Mouse (Mus musculus) ES-E14 (cell line): ENCODE measurements around the gene Olfml2a. TPM values are rescaled to one million over a fixed set of nuclear protein-coding genes. Genes with fewer than 3 reads are reported as not detected.
A peak's percentile ranks its signal among the peaks of the same experiment; 100 is the strongest.

Experiments used
- DNase-seq: peaks from one replicate; pipeline ENCODE4 v3.0.0-alpha.2; 2013; ENCODE audit warnings: low read depth, low spot score
- H3K27ac ChIP-seq: 2 replicates; pipeline ENCODE4 v1.5.1; 2012; ENCODE audit warnings: low read depth, mild to moderate bottlenecking, low read length, moderate library complexity, mixed read lengths; ENCODE audit not compliant: poor library complexity, insufficient read depth, severe bottlenecking
- H3K36me3 ChIP-seq: 2 replicates; pipeline ENCODE4 v1.6.1; 2012; ENCODE audit warnings: mild to moderate bottlenecking, low read length, moderate library complexity, mixed read lengths; ENCODE audit not compliant: control insufficient read depth, poor library complexity, insufficient read depth, severe bottlenecking
- H3K4me1 ChIP-seq, 2 experiments: fragments of 150-350 bp in 1 of 2; sonication (generic) in 1 of 2; 2 replicates each; pipeline ENCODE4 v1.6.1; 2012; ENCODE audit warnings: low read length in 2 of 2, mild to moderate bottlenecking in 1 of 2, mixed read lengths in 1 of 2; ENCODE audit not compliant: control insufficient read depth in 2 of 2, insufficient read depth in 2 of 2, poor library complexity in 1 of 2
- H3K4me3 ChIP-seq, 2 experiments: fragments of 150-350 bp in 1 of 2; sonication (generic) in 1 of 2; 2 replicates each; pipeline ENCODE4 v1.5.1; 2012; ENCODE audit warnings: low read length in 2 of 2, low read depth in 1 of 2, mild to moderate bottlenecking in 1 of 2, mixed read lengths in 1 of 2; ENCODE audit not compliant: insufficient read depth in 1 of 2, poor library complexity in 1 of 2, severe bottlenecking in 1 of 2
- H3K9ac ChIP-seq: 2 replicates; pipeline ENCODE4 v1.6.1; 2012; ENCODE audit warnings: low read depth, mild to moderate bottlenecking, low read length, mixed read lengths; ENCODE audit not compliant: poor library complexity, insufficient read depth, severe bottlenecking
- H3K9me3 ChIP-seq: fragments of 150-350 bp; sonication (generic); 2 replicates; pipeline ENCODE4 v1.6.1; 2012; ENCODE audit warnings: low read depth, mild to moderate bottlenecking, low read length; ENCODE audit not compliant: control insufficient read depth, insufficient read depth
- CHD2 ChIP-seq: IDR thresholded peaks from 2 replicates; pipeline ENCODE4 v1.6.1; 2014; ENCODE audit warnings: mild to moderate bottlenecking, low read depth, low read length, inconsistent platforms
- HCFC1 ChIP-seq: IDR thresholded peaks from 2 replicates; pipeline ENCODE4 v1.6.1; 2012; ENCODE audit warnings: low read length, inconsistent platforms, borderline replicate concordance; ENCODE audit not compliant: insufficient read depth
- MAFK ChIP-seq: IDR thresholded peaks from 2 replicates; pipeline ENCODE4 v1.6.1; 2014; ENCODE audit warnings: mild to moderate bottlenecking, low read depth, low read length, inconsistent platforms; ENCODE audit not compliant: insufficient read depth
- ZC3H11A ChIP-seq: IDR thresholded peaks from 2 replicates; pipeline ENCODE4 v1.6.1; 2012; ENCODE audit warnings: low read depth, mild to moderate bottlenecking, inconsistent platforms, low read length, borderline replicate concordance
- ZNF384 ChIP-seq: IDR thresholded peaks from 2 replicates; pipeline ENCODE4 v1.6.1; 2012; ENCODE audit warnings: low read depth, low read length, inconsistent platforms
- in situ Hi-C, 2 experiments: fragments of 600-800 bp; cut with MboI; formaldehyde crosslinking; loops; one replicate each; pipeline ENCODE4 v1.15.1; 2025; ENCODE audit warnings: low sequenced_read_pairs in 2 of 2, inconsistent platforms in 1 of 2; ENCODE audit not compliant: unreplicated experiment in 2 of 2
- total RNA-seq: library from RNA; depleted of rRNA; stranded (reverse); fragments of 300-350 nt; gene quantifications from 2 replicates; pipeline ENCODE4 v1.2.3, GENCODE M21; 2012

Olfml2a gene
- total RNA-seq, 1 experiment, result 0.27 TPM

DNA sequence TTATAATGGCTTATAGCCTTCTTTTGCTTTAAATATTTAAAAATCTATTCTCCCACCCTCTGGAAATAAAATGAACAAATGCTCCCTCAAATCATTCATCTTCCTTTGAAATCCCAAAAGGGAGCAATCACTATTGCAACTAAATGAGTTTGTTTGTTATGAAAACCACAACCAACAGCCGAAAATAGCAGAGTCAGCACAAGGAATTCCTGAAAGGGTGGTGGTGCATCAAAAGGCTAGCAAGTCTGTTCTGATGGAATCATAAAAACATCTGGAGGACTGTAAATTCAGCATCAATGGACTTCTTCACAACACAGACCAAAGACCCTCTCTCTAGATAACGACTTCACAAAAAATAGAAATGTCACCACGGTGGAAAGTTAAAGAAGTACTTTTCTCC lies 8.3 kb upstream of the Olfml2a start:
- Histone ChIP-seq H3K9ac (no peak overlapping the region), H3K4me1 (no peaks in the 10 kb centered on the region), H3K27ac (no peak overlapping the region), H3K4me3 (no peak overlapping the region), H3K36me3 (no peaks in the 10 kb centered on the region), H3K9me3 (no peaks in the 10 kb centered on the region)
- in situ Hi-C loops, result no loop called here
- no peak for TF ChIP-seq ZNF384
- TF ChIP-seq ZC3H11A, result no peak
- no peak for TF ChIP-seq CHD2
- no peak for TF ChIP-seq HCFC1
- TF ChIP-seq MAFK, result peak; percentile 60; the same call in 1 of the 2 replicates
- DNase-seq, result no peak

DNA sequence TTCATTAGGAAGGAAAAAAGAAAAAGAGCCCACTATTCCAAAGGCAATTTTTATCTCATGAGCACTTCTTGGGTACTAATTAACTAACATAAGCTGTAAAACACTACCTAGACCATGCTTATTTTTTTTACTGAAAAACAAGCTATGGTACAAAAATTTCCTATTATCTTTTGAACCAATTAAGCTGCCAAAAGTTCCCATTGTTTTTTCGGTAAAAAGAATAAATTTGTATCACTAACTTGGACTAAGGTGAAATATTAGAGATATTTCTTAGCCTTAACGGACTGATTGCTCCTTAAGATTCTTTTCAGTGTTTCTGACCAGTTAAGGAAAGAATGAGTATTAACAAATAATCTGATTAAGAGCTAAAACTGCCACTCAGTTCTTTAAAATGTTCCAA lies 7.9 kb upstream of the Olfml2a start:
- H3K9me3 ChIP-seq, result no peaks in the 10 kb centered on the region
- in situ Hi-C loops, result no loop called here

GRCm38 (mm10) chr2:38924571-38924970 lies 7.2 kb upstream of the Olfml2a start:
- TF ChIP-seq ZNF384, result no peak
- TF ChIP-seq HCFC1, result no peak
- no peak for TF ChIP-seq CHD2
- TF ChIP-seq ZC3H11A, result no peak
- no peak for TF ChIP-seq MAFK
- peak overlapping the region; percentile 67 to 90 for H3K4me3 ChIP-seq
- H3K9ac ChIP-seq, result no peak overlapping the region
- no peaks in the 10 kb centered on the region for H3K36me3 ChIP-seq
- H3K27ac ChIP-seq, result no peak overlapping the region
- no peak for DNase-seq
- in situ Hi-C loops, result no loop called here
- H3K9me3 ChIP-seq, result no peaks in the 10 kb centered on the region
- H3K4me1 ChIP-seq, result no peaks in the 10 kb centered on the region

More for the DNA sequence above, 7.9 kb upstream of the Olfml2a start:
- H3K36me3 ChIP-seq, result no peaks in the 10 kb centered on the region
- no peaks in the 10 kb centered on the region for H3K4me1 ChIP-seq
- no peak overlapping the region for H3K4me3 ChIP-seq
- no peak overlapping the region for H3K9ac ChIP-seq
- TF ChIP-seq ZC3H11A, result no peak
- no peak for TF ChIP-seq HCFC1
- no peak for TF ChIP-seq MAFK
- TF ChIP-seq ZNF384, result no peak
- no peak for TF ChIP-seq CHD2
- no peak for DNase-seq
- no peak overlapping the region for H3K27ac ChIP-seq

DNA sequence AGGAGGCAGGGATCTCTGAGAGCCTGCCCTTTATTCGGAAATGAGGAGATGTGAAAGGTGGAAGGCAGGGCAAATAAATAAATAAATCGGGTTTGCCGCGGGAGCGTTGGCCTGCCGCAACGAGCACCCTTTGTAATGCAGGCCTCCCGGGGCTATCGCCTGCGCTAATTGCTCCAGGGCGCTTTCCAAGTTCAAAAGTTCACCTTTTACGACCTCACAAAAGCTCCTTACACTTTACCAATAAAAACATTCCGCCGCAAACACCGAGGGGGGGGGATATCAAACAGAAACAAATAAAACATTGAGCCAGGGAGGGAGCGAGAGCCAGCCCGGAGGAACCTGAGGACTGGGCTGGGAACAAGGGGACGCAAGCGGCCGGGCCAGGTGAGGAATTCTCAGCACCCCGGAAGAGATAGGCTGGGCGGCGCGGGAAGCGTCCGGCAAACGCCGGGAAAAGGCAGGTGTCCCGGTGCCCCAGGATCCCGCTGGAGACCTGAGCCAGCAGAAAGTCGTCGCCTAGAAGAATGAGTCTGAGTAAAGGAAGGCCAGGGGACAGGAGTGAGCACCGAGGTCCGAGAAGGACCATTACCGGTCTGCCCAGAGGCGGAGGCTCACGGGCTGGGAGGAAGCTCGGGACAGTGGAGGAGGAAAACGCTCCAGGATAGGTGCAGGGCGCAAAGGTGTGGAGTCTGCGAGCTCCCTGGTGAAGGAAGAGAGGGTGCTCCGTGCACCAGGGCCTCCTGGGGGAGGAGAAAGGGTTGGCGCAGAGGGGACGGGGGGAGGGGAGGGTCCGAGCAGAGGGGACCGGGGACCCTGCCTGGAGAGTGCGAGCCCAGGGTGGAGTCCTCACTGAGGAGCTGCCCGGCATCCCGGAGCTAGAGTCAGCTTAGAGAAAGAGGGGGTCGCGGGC lies 6.4 kb upstream of the Olfml2a start:
- Histone ChIP-seq H3K4me3 (peak overlapping the region; percentile 67 to 90), H3K36me3 (no peaks in the 10 kb centered on the region), H3K27ac (peak overlapping the region; percentile 28), H3K9ac (peak overlapping the region; percentile 54), H3K4me1 (peaks cover 0 to 2% of the 10 kb centered on the region in 2 experiments; a peak in 1 of 4 replicates), H3K9me3 (no peaks in the 10 kb centered on the region)
- in situ Hi-C loops, result no loop called here
- DNase-seq, result peak; percentile 77
- TF ChIP-seq ZNF384, result no peak
- TF ChIP-seq ZC3H11A, result no peak
- TF ChIP-seq MAFK, result no peak
- TF ChIP-seq HCFC1, result no peak
- no peak for TF ChIP-seq CHD2
